Mouse (Mus musculus): ENCODE measurements around the gene 2310022B05Rik. TPM values are rescaled to one million over a fixed set of nuclear protein-coding genes. Genes with fewer than 3 reads are reported as not detected.

The 2310022B05Rik gene
- polyA plus RNA-seq, 1 experiment, result 25.9 TPM

GRCm38 (mm10) chr8:124700271-124700670 lies 37.1 kb upstream of the 2310022B05Rik start:
- Histone ChIP-seq H3K36me3 (ENCODE audit: control insufficient read depth, insufficient read depth, low read length, poor library complexity, severe bottlenecking) (peaks cover 24% of the 10 kb centered on the region), H3K27me3 (ENCODE audit: control insufficient read depth, insufficient read depth, low read length, poor library complexity, severe bottlenecking) (no peaks in the 10 kb centered on the region)
- no peak for TF ChIP-seq POLR2A (IDR thresholded peaks at IDR 0.05; ENCODE audit: insufficient read depth, low read length)
- no peak for TF ChIP-seq CTCF (IDR thresholded peaks at IDR 0.05; ENCODE audit: low read depth, low read length)
- TF ChIP-seq EP300 (IDR thresholded peaks at IDR 0.05; ENCODE audit: insufficient read depth, low read depth, low read length), result no peak

GRCm38 (mm10) chr8:124695424-124696100 lies 32.4 kb upstream of the 2310022B05Rik start:
- H3K36me3 ChIP-seq (ENCODE audit: control insufficient read depth, insufficient read depth, low read length, poor library complexity, severe bottlenecking), result peaks cover 30% of the 10 kb centered on the region

More at GRCm38 (mm10) chr8:124700271-124700670, 37.1 kb upstream of the 2310022B05Rik start:
- Histone ChIP-seq H3K4me1 (ENCODE audit: control insufficient read depth, insufficient read depth, low read length) (no peaks in the 10 kb centered on the region), H3K9me3 (replicated peaks; ENCODE audit: control insufficient read depth, insufficient read depth, low read length, poor library complexity, severe bottlenecking) (no peaks in the 10 kb centered on the region), H3K27ac (ENCODE audit: insufficient read depth, low read length) (no peak overlapping the region), H3K9ac (ENCODE audit: low read depth, poor library complexity, severe bottlenecking) (no peak overlapping the region), H3K4me3 (ENCODE audit: low read depth, low read length) (no peak overlapping the region)

GRCm38 (mm10) chr8:124691706-124692105 lies 28.5 kb upstream of the 2310022B05Rik start:
- Histone ChIP-seq H3K9ac (ENCODE audit: low read depth, poor library complexity, severe bottlenecking) (no peak overlapping the region), H3K36me3 (ENCODE audit: control insufficient read depth, insufficient read depth, low read length, poor library complexity, severe bottlenecking) (peaks cover 27% of the 10 kb centered on the region), H3K9me3 (replicated peaks; ENCODE audit: control insufficient read depth, insufficient read depth, low read length, poor library complexity, severe bottlenecking) (no peaks in the 10 kb centered on the region), H3K4me1 (ENCODE audit: control insufficient read depth, insufficient read depth, low read length) (no peaks in the 10 kb centered on the region), H3K27ac (ENCODE audit: insufficient read depth, low read length) (no peak overlapping the region), H3K4me3 (ENCODE audit: low read depth, low read length) (no peak overlapping the region), H3K27me3 (ENCODE audit: control insufficient read depth, insufficient read depth, low read length, poor library complexity, severe bottlenecking) (no peaks in the 10 kb centered on the region)
- no peak for TF ChIP-seq EP300 (IDR thresholded peaks at IDR 0.05; ENCODE audit: insufficient read depth, low read depth, low read length)
- TF ChIP-seq POLR2A (IDR thresholded peaks at IDR 0.05; ENCODE audit: insufficient read depth, low read length), result no peak
- TF ChIP-seq CTCF (IDR thresholded peaks at IDR 0.05; ENCODE audit: low read depth, low read length), result no peak

More at GRCm38 (mm10) chr8:124695424-124696100, 32.4 kb upstream of the 2310022B05Rik start:
- no peaks in the 10 kb centered on the region for H3K27me3 ChIP-seq (ENCODE audit: control insufficient read depth, insufficient read depth, low read length, poor library complexity, severe bottlenecking)
- no peak overlapping the region for H3K4me3 ChIP-seq (ENCODE audit: low read depth, low read length)
- TF ChIP-seq CTCF (IDR thresholded peaks at IDR 0.05; ENCODE audit: low read depth, low read length), result no peak
- TF ChIP-seq POLR2A (IDR thresholded peaks at IDR 0.05; ENCODE audit: insufficient read depth, low read length), result no peak
- TF ChIP-seq EP300 (IDR thresholded peaks at IDR 0.05; ENCODE audit: insufficient read depth, low read depth, low read length), result no peak
- H3K9me3 ChIP-seq (replicated peaks; ENCODE audit: control insufficient read depth, insufficient read depth, low read length, poor library complexity, severe bottlenecking), result no peaks in the 10 kb centered on the region
- no peaks in the 10 kb centered on the region for H3K4me1 ChIP-seq (ENCODE audit: control insufficient read depth, insufficient read depth, low read length)
- no peak overlapping the region for H3K27ac ChIP-seq (ENCODE audit: insufficient read depth, low read length)
- no peak overlapping the region for H3K9ac ChIP-seq (ENCODE audit: low read depth, poor library complexity, severe bottlenecking)

- Histone ChIP-seq H3K9me3 (replicated peaks; ENCODE audit: control insufficient read depth, insufficient read depth, low read length, poor library complexity, severe bottlenecking) (no peaks in the 10 kb centered on the region), H3K4me3 (ENCODE audit: low read depth, low read length) (no peak overlapping the region), H3K27ac (ENCODE audit: insufficient read depth, low read length) (no peak overlapping the region), H3K27me3 (ENCODE audit: control insufficient read depth, insufficient read depth, low read length, poor library complexity, severe bottlenecking) (no peaks in the 10 kb centered on the region), H3K9ac (ENCODE audit: low read depth, poor library complexity, severe bottlenecking) (no peak overlapping the region), H3K36me3 (ENCODE audit: control insufficient read depth, insufficient read depth, low read length, poor library complexity, severe bottlenecking) (peaks cover 20% of the 10 kb centered on the region), H3K4me1 (ENCODE audit: control insufficient read depth, insufficient read depth, low read length) (no peaks in the 10 kb centered on the region)
- TF ChIP-seq CTCF (IDR thresholded peaks at IDR 0.05; ENCODE audit: low read depth, low read length) (no peak), POLR2A (IDR thresholded peaks at IDR 0.05; ENCODE audit: insufficient read depth, low read length) (no peak), EP300 (IDR thresholded peaks at IDR 0.05; ENCODE audit: insufficient read depth, low read depth, low read length) (no peak)
These were observed 25.7 kb upstream of the 2310022B05Rik start for GRCm38 (mm10) chr8:124688899-124689298.

GRCm38 (mm10) chr8:124682218-124682617 lies 19.0 kb upstream of the 2310022B05Rik start:
- Histone ChIP-seq H3K27ac (ENCODE audit: insufficient read depth, low read length) (no peak overlapping the region), H3K9ac (ENCODE audit: low read depth, poor library complexity, severe bottlenecking) (no peak overlapping the region), H3K36me3 (ENCODE audit: control insufficient read depth, insufficient read depth, low read length, poor library complexity, severe bottlenecking) (peaks cover 14% of the 10 kb centered on the region), H3K27me3 (ENCODE audit: control insufficient read depth, insufficient read depth, low read length, poor library complexity, severe bottlenecking) (no peaks in the 10 kb centered on the region), H3K9me3 (replicated peaks; ENCODE audit: control insufficient read depth, insufficient read depth, low read length, poor library complexity, severe bottlenecking) (no peaks in the 10 kb centered on the region), H3K4me3 (ENCODE audit: low read depth, low read length) (no peak overlapping the region), H3K4me1 (ENCODE audit: control insufficient read depth, insufficient read depth, low read length) (no peaks in the 10 kb centered on the region)
- TF ChIP-seq POLR2A (IDR thresholded peaks at IDR 0.05; ENCODE audit: insufficient read depth, low read length), result no peak
- no peak for TF ChIP-seq EP300 (IDR thresholded peaks at IDR 0.05; ENCODE audit: insufficient read depth, low read depth, low read length)
- TF ChIP-seq CTCF (IDR thresholded peaks at IDR 0.05; ENCODE audit: low read depth, low read length), result no peak

GRCm38 (mm10) chr8:124681792-124682157 lies 18.6 kb upstream of the 2310022B05Rik start:
- TF ChIP-seq CTCF (IDR thresholded peaks at IDR 0.05; ENCODE audit: low read depth, low read length) (no peak), EP300 (IDR thresholded peaks at IDR 0.05; ENCODE audit: insufficient read depth, low read depth, low read length) (no peak), POLR2A (IDR thresholded peaks at IDR 0.05; ENCODE audit: insufficient read depth, low read length) (no peak)
- Histone ChIP-seq H3K9me3 (replicated peaks; ENCODE audit: control insufficient read depth, insufficient read depth, low read length, poor library complexity, severe bottlenecking) (no peaks in the 10 kb centered on the region), H3K36me3 (ENCODE audit: control insufficient read depth, insufficient read depth, low read length, poor library complexity, severe bottlenecking) (peaks cover 14% of the 10 kb centered on the region), H3K9ac (ENCODE audit: low read depth, poor library complexity, severe bottlenecking) (no peak overlapping the region), H3K4me1 (ENCODE audit: control insufficient read depth, insufficient read depth, low read length) (no peaks in the 10 kb centered on the region), H3K27me3 (ENCODE audit: control insufficient read depth, insufficient read depth, low read length, poor library complexity, severe bottlenecking) (no peaks in the 10 kb centered on the region), H3K4me3 (ENCODE audit: low read depth, low read length) (no peak overlapping the region), H3K27ac (ENCODE audit: insufficient read depth, low read length) (no peak overlapping the region)

Measured in ES-Bruce4 (cell line).